Mouse (Mus musculus) olfactory bulb, adult 2 months (tissue): ENCODE data around the gene Arid5a.

ENCODE experiments used
- CTCF ChIP-seq: fragments of 200-500 bp; IDR thresholded peaks from 2 replicates; pipeline ENCODE4 v1.5.1; 2012; ENCODE audit warnings: low read depth, mild to moderate bottlenecking, low read length, moderate library complexity; ENCODE audit not compliant: insufficient read depth
- POLR2A ChIP-seq: fragments of 200-500 bp; IDR thresholded peaks from 2 replicates; pipeline ENCODE4 v1.6.1; 2012; ENCODE audit warnings: mild to moderate bottlenecking, low read depth, low read length, moderate library complexity; ENCODE audit not compliant: insufficient read depth

- TF ChIP-seq CTCF = peak; percentile 49; the same call in 1 of the 2 replicates
- no peak for TF ChIP-seq POLR2A
Measured at GRCm38 (mm10) chr1:36279202-36279601, 28.3 kb upstream of the Arid5a start.
